In genomic region chr15:89460298-89460697, GRCm38 (mm10) we compare ENCODE assay signal across 18 mouse cellular contexts. TPM values are rescaled to one million over a fixed set of nuclear protein-coding genes. Genes with fewer than 3 reads are reported as not detected.
"Had no signal": no experiment of that assay in that cellular context is flagged by ENCODE, and none has a peak within 500 bp of the region (broad histone marks: within the 10 kb centered on the region; RNA-seq: fewer than 3 reads in every experiment).

No protein-coding gene starts in this region.

- H3K27me3 ChIP-seq: midbrain, embryonic 15.5 days; neural tube, embryonic 12.5 days had no signal

- H3K9me3 ChIP-seq: kidney, embryonic 15.5 days; limb, embryonic 15.5 days; liver, embryonic 12.5 days; lung, embryonic 15.5 days; megakaryocyte, embryonic 14.5 days; midbrain, embryonic 15.5 days; neural tube, embryonic 12.5 days; stomach, embryonic 15.5 days had no signal

- H3K27ac ChIP-seq: kidney, embryonic 15.5 days; limb, embryonic 15.5 days; liver, embryonic 12.5 days; lung, embryonic 15.5 days; macrophage; midbrain, embryonic 15.5 days; neural tube, embryonic 12.5 days; stomach, embryonic 15.5 days had no signal

- H3K4me2 ChIP-seq: kidney, embryonic 15.5 days; limb, embryonic 15.5 days; liver, embryonic 12.5 days; lung, embryonic 15.5 days; midbrain, embryonic 11.5 days; midbrain, embryonic 15.5 days; neural tube, embryonic 12.5 days; stomach, embryonic 15.5 days had no signal

- H3K4me1 ChIP-seq: kidney, embryonic 15.5 days; limb, embryonic 15.5 days; liver, embryonic 12.5 days; lung, embryonic 15.5 days; stomach, embryonic 15.5 days had no signal

- H3K36me3 ChIP-seq: kidney, embryonic 15.5 days; limb, embryonic 15.5 days; liver, embryonic 12.5 days; lung, embryonic 15.5 days; stomach, embryonic 15.5 days had no signal

- H3K4me3 ChIP-seq: kidney, embryonic 15.5 days; limb, embryonic 15.5 days; liver, embryonic 12.5 days; lung, embryonic 15.5 days; megakaryocyte, embryonic 14.5 days; midbrain, embryonic 15.5 days; neural tube, embryonic 12.5 days; stomach, embryonic 15.5 days had no signal

- DNase-seq: kidney, postnatal 14 days; lung, postnatal 14 days; retina, postnatal 1 day; right cerebral cortex, postnatal 4 days; spleen, adult 18-20 months; thymus, adult 2 months; thymus, postnatal 36 days had no signal

- H3K9ac ChIP-seq: kidney, embryonic 15.5 days; limb, embryonic 15.5 days; liver, embryonic 12.5 days; lung, embryonic 15.5 days; midbrain, embryonic 15.5 days; neural tube, embryonic 12.5 days; stomach, embryonic 15.5 days had no signal

- ATAC-seq: liver, embryonic 12.5 days; midbrain, embryonic 15.5 days had no signal

RNA-seq across cellular contexts. Expression of gene Mapk8ip2, which starts 6.6 kb away (rescaled TPM):
- polyA plus RNA-seq: macrophage had no signal

RNA-seq across cellular contexts. Expression of gene Gm44502, which starts 30.8 kb away (rescaled TPM):
- polyA plus RNA-seq: kidney, embryonic 15.5 days; limb, embryonic 11.5 days; limb, embryonic 15.5 days; liver, embryonic 12.5 days; lung, embryonic 15.5 days; macrophage; midbrain, embryonic 11.5 days; midbrain, embryonic 15.5 days; neural tube, embryonic 12.5 days; stomach, embryonic 15.5 days had no signal
